8 mouse cellular contexts compared by ENCODE assay signal in genomic region chr10:83337159-83337951, GRCm38 (mm10). TPM values are rescaled to one million over a fixed set of nuclear protein-coding genes. Genes with fewer than 3 reads are reported as not detected.
DNase-seq lines count a peak whose midpoint lies in the region; ATAC-seq lines count a peak whose summit lies in the region.

TSS of gene Slc41a2 (minus strand) at chr10:83337882.

- H3K9ac ChIP-seq in heart, embryonic 13.5 days = peak within 1 kb of the TSS; percentile 76
- H3K9ac ChIP-seq in kidney, embryonic 16.5 days (replicated peaks; ENCODE audit: low read length) = peak within 1 kb of the TSS; percentile 61
- peak within 1 kb of the TSS; percentile 36; the same call in 1 of the 2 replicates for H3K9ac ChIP-seq in liver, embryonic 13.5 days

- H3K36me3 ChIP-seq in forebrain, embryonic 10.5 days (replicated peaks) = no peaks in the 10 kb centered on the region
- H3K36me3 ChIP-seq in heart, embryonic 13.5 days = no peaks in the 10 kb centered on the region
- no peaks in the 10 kb centered on the region for H3K36me3 ChIP-seq in kidney, embryonic 16.5 days (ENCODE audit: insufficient read depth, low read length)
- no peaks in the 10 kb centered on the region for H3K36me3 ChIP-seq in liver, embryonic 13.5 days
- H3K36me3 ChIP-seq in splenic B cell, adult 2 months (ENCODE audit: control insufficient read depth, insufficient read depth, low read length, poor library complexity, severe bottlenecking) = no peaks in the 10 kb centered on the region

- H3K4me3 ChIP-seq in forebrain, embryonic 10.5 days = peak within 1 kb of the TSS; percentile 62
- peak within 1 kb of the TSS; percentile 69 for H3K4me3 ChIP-seq in heart, embryonic 13.5 days
- H3K4me3 ChIP-seq in kidney, embryonic 16.5 days (ENCODE audit: low read length) = peak within 1 kb of the TSS; percentile 57
- H3K4me3 ChIP-seq in liver, embryonic 13.5 days (replicated peaks) = peak within 1 kb of the TSS; percentile 55

- no peaks in the 10 kb centered on the region for H3K9me3 ChIP-seq in forebrain, embryonic 10.5 days
- no peaks in the 10 kb centered on the region for H3K9me3 ChIP-seq in heart, embryonic 13.5 days
- no peaks in the 10 kb centered on the region for H3K9me3 ChIP-seq in kidney, embryonic 16.5 days (ENCODE audit: low read length)
- no peaks in the 10 kb centered on the region for H3K9me3 ChIP-seq in liver, embryonic 13.5 days (replicated peaks)

- peak; percentile 51 for DNase-seq in CD4-positive, CD25-positive, alpha-beta regulatory T cell, adult 2 months (ENCODE audit: low read depth, low spot score)
- peak; percentile 87 for DNase-seq in brain, adult 2 months (ENCODE audit: low read depth, low spot score)
- peak; percentile 63 for DNase-seq in forebrain, embryonic 10.5 days (ENCODE audit: extremely low spot score, low spot score)
- no peak for DNase-seq in liver, embryonic 13.5 days
- DNase-seq in naive thymus-derived CD4-positive, alpha-beta T cell, adult 2 months (ENCODE audit: low read depth) = peak; percentile 36
- peak; percentile 69 for DNase-seq in splenic B cell, adult 2 months (ENCODE audit: low read depth, low spot score)

- peaks cover 72% of the 10 kb centered on the region for H3K27me3 ChIP-seq in forebrain, embryonic 10.5 days (ENCODE audit: poor library complexity, severe bottlenecking)
- H3K27me3 ChIP-seq in heart, embryonic 13.5 days (replicated peaks) = peaks cover 85% of the 10 kb centered on the region
- H3K27me3 ChIP-seq in kidney, embryonic 16.5 days (ENCODE audit: insufficient read depth, low read length) = peaks cover 56% of the 10 kb centered on the region
- H3K27me3 ChIP-seq in liver, embryonic 13.5 days = peaks cover 76% of the 10 kb centered on the region
- no peaks in the 10 kb centered on the region for H3K27me3 ChIP-seq in splenic B cell, adult 2 months (ENCODE audit: control insufficient read depth, insufficient read depth, low read length, poor library complexity, severe bottlenecking)

- H3K27ac ChIP-seq in forebrain, embryonic 10.5 days = peak within 1 kb of the TSS; percentile 74
- H3K27ac ChIP-seq in heart, embryonic 13.5 days (replicated peaks) = no peak within 1 kb of the TSS
- no peak within 1 kb of the TSS for H3K27ac ChIP-seq in kidney, embryonic 16.5 days (ENCODE audit: low read length)
- no peak within 1 kb of the TSS for H3K27ac ChIP-seq in liver, embryonic 13.5 days

- 1% methylated on average over 95 of the region's 102 CpGs for WGBS in forebrain, embryonic 10.5 days
- 1% methylated on average over 102 of the region's 102 CpGs for WGBS in heart, embryonic 13.5 days
- under 1% methylated on average over 74 of the region's 102 CpGs for WGBS in kidney, embryonic 16.5 days
- 1% methylated on average over 88 of the region's 102 CpGs for whole genome bisulfite sequencing in liver, embryonic 13.5 days (ENCODE audit: insufficient replicate concordance)

- ATAC-seq in heart, embryonic 13.5 days (ENCODE audit: extremely low read depth, insufficient number of reproducible peaks, low FRiP score, low TSS enrichment) = peak; percentile 19; the same call in 1 of the 2 replicates
- peak; percentile 79 for ATAC-seq in kidney, embryonic 16.5 days (ENCODE audit: low FRiP score, low TSS enrichment)
- no peak for ATAC-seq in liver, embryonic 13.5 days (ENCODE audit: low read depth)

- H3K4me2 ChIP-seq in heart, embryonic 13.5 days = peak within 1 kb of the TSS; percentile 77
- H3K4me2 ChIP-seq in kidney, embryonic 16.5 days (replicated peaks; ENCODE audit: low read depth, low read length) = peak within 1 kb of the TSS; percentile 96
- H3K4me2 ChIP-seq in liver, embryonic 13.5 days = peak within 1 kb of the TSS; percentile 70

- H3K4me1 ChIP-seq in forebrain, embryonic 10.5 days = peaks cover 14% of the 10 kb centered on the region
- peaks cover 7% of the 10 kb centered on the region for H3K4me1 ChIP-seq in heart, embryonic 13.5 days
- H3K4me1 ChIP-seq in kidney, embryonic 16.5 days (ENCODE audit: insufficient read depth, low read length) = peaks cover 4% of the 10 kb centered on the region; the same call in 1 of the 2 replicates
- no peaks in the 10 kb centered on the region; the same call in none of the 2 replicates for H3K4me1 ChIP-seq in liver, embryonic 13.5 days (replicated peaks)

RNA-seq across cellular contexts. Expression of gene Slc41a2, which starts in this region (rescaled TPM):
- 0.18 and 0.36 TPM in 2 replicates for polyA plus RNA-seq in forebrain, embryonic 10.5 days (2016; fragmentation: Nextera tagmentation; extraction: Ambion mirVana)
- 0.61 and 0.62 TPM in 2 replicates for polyA plus RNA-seq in heart, embryonic 13.5 days (2015; fragmentation: Nextera tagmentation; extraction: Ambion mirVana)
- polyA plus RNA-seq in kidney, embryonic 16.5 days (2015; fragmentation: Nextera tagmentation; extraction: Ambion mirVana) = 0.52 and 0.63 TPM in 2 replicates
- polyA plus RNA-seq in liver, embryonic 13.5 days (2015; fragmentation: Nextera tagmentation; extraction: Ambion mirVana) = 0.07 and 0.17 TPM in 2 replicates

Comparison
In these comparisons a context has a peak if more than half of its experiments do, and no peak if none do; other contexts are left out.
1. Peak in DNase-seq, H3K4me3 ChIP-seq and H3K27ac ChIP-seq in forebrain, embryonic 10.5 days; RNA of the gene not detected or under 1 TPM.
2. Peak in ATAC-seq, H3K4me3 ChIP-seq, H3K9ac ChIP-seq and H3K4me2 ChIP-seq in heart, embryonic 13.5 days; RNA of the gene not detected or under 1 TPM.
3. Peak in ATAC-seq, H3K4me3 ChIP-seq, H3K9ac ChIP-seq and H3K4me2 ChIP-seq in kidney, embryonic 16.5 days; RNA of the gene not detected or under 1 TPM.